Mouse (Mus musculus) limb, embryonic 14.5 days (tissue): ENCODE measurements around the gene Iqck. TPM values are rescaled to one million over a fixed set of nuclear protein-coding genes. Genes with fewer than 3 reads are reported as not detected.
A peak's percentile ranks its signal among the peaks of the same experiment; 100 is the strongest.

Experiments
- ATAC-seq: fragments of 200-750 bp; cut with Nextera tagmentation; 2 replicates; pipeline ENCODE4 v1.8.0; 2017; ENCODE audit warnings: low read depth, moderate number of reproducible peaks, moderate TSS enrichment; ENCODE audit not compliant: low FRiP score
- DNase-seq: peaks from one replicate; pipeline ENCODE4 v3.0.0-alpha.2; 2015; ENCODE audit warnings: low spot score
- H3K27ac ChIP-seq: fragments of 300-500 bp; sonication (generic); replicated peaks from 2 replicates; pipeline ENCODE4 v1.5.1; 2014; ENCODE audit warnings: low read depth, mild to moderate bottlenecking, low read length, moderate library complexity, mixed read lengths
- H3K27me3 ChIP-seq: fragments of 300-500 bp; sonication (generic); 2 replicates; pipeline ENCODE4 v1.6.1; 2014; ENCODE audit warnings: low read length, mixed read lengths; ENCODE audit not compliant: control insufficient read depth, insufficient read depth
- H3K36me3 ChIP-seq: fragments of 300-500 bp; sonication (generic); 2 replicates; pipeline ENCODE4 v1.6.1; 2014; ENCODE audit warnings: mild to moderate bottlenecking, low read length, moderate library complexity, mixed read lengths; ENCODE audit not compliant: control insufficient read depth, insufficient read depth
- H3K4me1 ChIP-seq: fragments of 300-500 bp; sonication (generic); 2 replicates; pipeline ENCODE4 v1.6.1; 2014; ENCODE audit warnings: antibody characterized with exemption, low read length, mixed read lengths; ENCODE audit not compliant: control insufficient read depth, insufficient read depth
- H3K4me2 ChIP-seq: fragments of 300-500 bp; sonication (generic); replicated peaks from 2 replicates; pipeline ENCODE4 v1.6.1; 2014; ENCODE audit warnings: low read depth, mild to moderate bottlenecking, low read length, moderate library complexity; ENCODE audit not compliant: severe bottlenecking
- H3K4me3 ChIP-seq: fragments of 300-500 bp; sonication (generic); replicated peaks from 2 replicates; pipeline ENCODE4 v1.5.1; 2014; ENCODE audit warnings: low read length
- H3K9ac ChIP-seq: fragments of 300-500 bp; sonication (generic); 2 replicates; pipeline ENCODE4 v1.6.1; 2014; ENCODE audit warnings: mild to moderate bottlenecking, low read depth, low read length, moderate library complexity; ENCODE audit not compliant: severe bottlenecking
- H3K9me3 ChIP-seq: fragments of 300-500 bp; sonication (generic); 2 replicates; pipeline ENCODE4 v1.6.1; 2016; ENCODE audit warnings: low read length; ENCODE audit not compliant: control insufficient read depth
- POLR2A ChIP-seq: fragments of 200-500 bp; IDR thresholded peaks from 2 replicates; pipeline ENCODE4 v1.8.0; 2012; ENCODE audit warnings: inconsistent platforms, mild to moderate bottlenecking, moderate library complexity, borderline replicate concordance; ENCODE audit not compliant: insufficient read depth, insufficient read length; ENCODE audit errors: extremely low read depth
- WGBS: fragments of 180-500 bp; shearing (Covaris S2); extraction: QIAGEN DNeasy Blood & Tissue Kit; methylation state at CpG from one replicate; pipeline ENCODE4 v1.1.7; 2014; 5-methylcytosine and 5-hydroxymethylcytosine counted together
- polyA plus RNA-seq, 2 experiments: library from polyadenylated mRNA; depleted of rRNA in 1 of 2; stranded (reverse) in 1 of 2; unstranded in 1 of 2; fragments of >200 nt; fragmentation: Nextera tagmentation in 1 of 2; extraction: Ambion mirVana in 1 of 2; gene quantifications; 2 replicates each; pipeline versions ENCODE4 v1.2.1 to v1.2.3; 2012 to 2014

Iqck gene
- polyA plus RNA-seq, 2 experiments, result 2.5 to 2.8 TPM

DNA sequence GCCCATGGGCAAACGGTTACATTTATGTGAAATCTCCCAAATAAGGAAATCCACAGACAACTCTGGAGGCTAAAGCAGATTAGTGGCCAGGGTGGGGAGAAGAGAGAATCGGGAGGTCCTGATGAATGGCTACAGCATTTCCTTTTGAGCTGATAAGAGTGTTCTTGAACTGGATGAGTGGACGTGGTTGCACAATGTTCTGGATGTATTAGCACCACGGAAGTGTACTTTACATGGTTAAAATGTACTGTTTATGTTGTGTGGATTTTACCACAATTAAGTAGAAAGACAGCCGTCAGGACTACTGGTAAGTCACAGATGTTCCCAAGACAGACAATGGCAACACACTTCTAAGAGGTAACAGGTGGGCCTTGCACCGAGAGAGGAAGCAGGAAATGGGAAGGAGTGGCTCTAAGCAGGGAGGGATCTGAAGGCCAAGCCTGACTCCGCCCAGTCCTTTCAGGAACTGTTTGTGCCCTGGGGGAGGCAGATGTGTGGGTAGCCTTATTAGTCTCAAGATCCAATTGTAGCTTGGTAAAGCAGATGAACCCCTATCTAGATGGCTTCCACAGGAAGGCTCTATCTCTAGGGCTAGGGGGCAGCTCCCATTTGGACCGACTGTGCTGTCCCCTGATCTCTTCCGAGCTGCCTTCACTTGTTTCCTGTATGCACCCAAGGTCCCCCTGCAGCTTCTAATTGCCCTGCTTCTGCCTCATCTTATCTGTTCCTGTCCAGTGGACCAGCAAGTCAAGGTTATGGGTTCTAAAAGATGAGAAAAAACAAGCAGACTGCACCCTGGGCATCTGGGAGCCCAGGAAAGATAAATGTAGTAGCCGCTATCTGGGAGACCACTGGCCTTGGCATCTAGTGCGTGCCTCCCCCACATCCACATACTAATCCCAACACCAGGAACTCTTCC, 82.2 kb downstream of the Iqck start:
- Histone ChIP-seq H3K4me3 (no peak overlapping the region), H3K27me3 (no peaks in the 10 kb centered on the region), H3K9me3 (no peaks in the 10 kb centered on the region), H3K27ac (no peak overlapping the region), H3K4me2 (no peak overlapping the region), H3K4me1 (no peaks in the 10 kb centered on the region), H3K36me3 (no peaks in the 10 kb centered on the region), H3K9ac (no peak overlapping the region)
- TF ChIP-seq POLR2A, result no peak
- ATAC-seq, result no peak
- DNase-seq, result no peak
- WGBS, result 76% methylated on average over 11 of the region's 11 CpGs

DNA sequence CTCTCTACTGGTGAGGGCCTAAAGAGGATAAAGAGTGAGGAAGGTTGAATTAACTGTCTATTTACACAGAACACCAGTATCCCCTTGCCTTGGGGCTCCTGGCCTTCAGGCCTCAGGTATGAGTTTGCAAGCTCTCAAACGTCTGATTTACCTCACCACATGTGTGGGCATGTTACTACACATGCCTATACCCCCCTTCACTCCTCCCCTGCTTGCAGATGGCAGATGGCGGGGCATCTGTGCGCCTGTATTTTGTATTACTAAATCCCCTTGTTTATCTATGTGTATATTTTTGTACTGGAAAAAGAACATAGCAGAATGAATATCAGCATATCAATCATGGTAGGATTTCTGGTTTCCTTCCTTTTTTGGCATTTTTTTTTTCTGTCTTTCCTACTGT, 86.7 kb downstream of the Iqck start:
- WGBS, result 69% methylated on average over 3 of the region's 3 CpGs
- no peak overlapping the region for H3K4me3 ChIP-seq
- H3K36me3 ChIP-seq, result no peaks in the 10 kb centered on the region
- H3K27ac ChIP-seq, result no peak overlapping the region
- H3K27me3 ChIP-seq, result no peaks in the 10 kb centered on the region
- no peaks in the 10 kb centered on the region for H3K9me3 ChIP-seq
- no peak overlapping the region for H3K9ac ChIP-seq
- DNase-seq, result no peak
- ATAC-seq, result no peak
- TF ChIP-seq POLR2A, result no peak
- H3K4me2 ChIP-seq, result no peak overlapping the region
- H3K4me1 ChIP-seq, result no peaks in the 10 kb centered on the region

DNA sequence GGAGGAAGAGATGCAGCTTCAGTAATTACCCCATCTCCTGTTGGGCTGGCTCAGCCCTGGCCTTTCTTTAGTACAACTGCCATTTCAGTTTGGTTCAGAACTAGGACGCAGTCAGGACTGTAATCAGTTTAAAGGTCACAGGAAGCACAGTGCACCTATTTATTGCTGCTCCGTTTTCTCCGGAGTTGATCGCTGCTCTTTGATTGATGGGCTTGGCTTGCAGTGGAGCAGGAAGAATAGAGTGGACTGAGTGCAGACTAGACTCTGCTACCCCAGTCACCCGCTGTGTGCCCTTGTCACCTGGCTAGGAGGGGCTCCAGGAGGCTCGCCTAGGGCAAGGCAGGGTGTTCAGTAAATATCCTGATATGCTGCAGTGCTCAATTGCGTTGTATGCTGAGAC, 87.6 kb downstream of the Iqck start:
- no peaks in the 10 kb centered on the region for H3K4me1 ChIP-seq
- no peak for DNase-seq
- 37% methylated on average over 7 of the region's 7 CpGs for WGBS

DNA sequence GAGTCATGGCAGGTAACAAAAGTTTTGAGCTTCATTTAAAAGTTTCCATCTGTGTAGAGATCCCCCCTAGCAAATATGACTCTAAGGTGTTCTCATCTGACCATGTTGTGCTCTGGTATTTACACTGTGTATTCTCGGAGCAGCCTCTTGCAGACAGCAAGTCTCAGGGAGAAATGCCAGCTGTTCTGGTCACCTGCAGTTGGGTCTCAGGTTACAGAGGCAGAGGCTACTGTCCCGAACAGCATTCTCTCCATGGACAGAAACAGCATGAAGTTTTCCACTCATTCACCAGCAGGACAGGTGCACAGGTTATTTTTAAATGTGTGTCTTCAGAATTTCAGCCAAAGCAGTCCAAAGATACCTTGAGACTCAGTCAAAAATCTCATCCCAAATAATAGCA, 89.3 kb downstream of the Iqck start:
- Histone ChIP-seq H3K36me3 (no peaks in the 10 kb centered on the region), H3K9ac (no peak overlapping the region), H3K4me1 (no peaks in the 10 kb centered on the region), H3K27me3 (no peaks in the 10 kb centered on the region), H3K27ac (no peak overlapping the region), H3K9me3 (no peaks in the 10 kb centered on the region), H3K4me2 (no peak overlapping the region), H3K4me3 (no peak overlapping the region)
- DNase-seq, result no peak
- TF ChIP-seq POLR2A, result no peak
- WGBS, result 13% methylated on average over 2 of the region's 2 CpGs
- peak; percentile 47; the same call in 1 of the 2 replicates for ATAC-seq

More for the DNA sequence above, 87.6 kb downstream of the Iqck start:
- ATAC-seq, result no peak
- no peak overlapping the region for H3K9ac ChIP-seq
- H3K4me2 ChIP-seq, result no peak overlapping the region
- no peak for TF ChIP-seq POLR2A
- no peaks in the 10 kb centered on the region for H3K9me3 ChIP-seq
- H3K27me3 ChIP-seq, result no peaks in the 10 kb centered on the region
- H3K4me3 ChIP-seq, result no peak overlapping the region
- no peaks in the 10 kb centered on the region for H3K36me3 ChIP-seq
- H3K27ac ChIP-seq, result no peak overlapping the region

DNA sequence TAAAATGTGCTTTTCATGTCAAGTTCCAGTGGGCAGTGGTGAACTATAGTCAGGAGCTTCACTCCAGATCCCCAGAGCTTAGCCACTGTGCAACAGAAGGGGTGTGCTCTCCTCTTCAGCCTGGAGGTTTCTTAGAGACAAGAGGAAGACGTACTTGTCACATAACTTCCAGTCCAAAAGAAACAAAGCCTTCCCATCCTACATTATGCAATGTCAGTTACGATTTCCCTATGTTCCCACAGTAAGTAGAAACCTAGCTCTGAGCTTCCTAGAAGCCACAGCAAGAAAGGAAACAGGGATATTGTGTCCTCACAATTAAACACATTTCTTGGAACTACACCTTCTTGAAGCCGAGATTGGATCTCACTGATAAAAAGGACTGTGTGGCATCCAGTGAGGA, 91.7 kb downstream of the Iqck start:
- Histone ChIP-seq H3K27ac (no peak overlapping the region), H3K9ac (no peak overlapping the region), H3K9me3 (no peaks in the 10 kb centered on the region), H3K36me3 (no peaks in the 10 kb centered on the region), H3K4me1 (no peaks in the 10 kb centered on the region), H3K4me3 (no peak overlapping the region), H3K27me3 (no peaks in the 10 kb centered on the region), H3K4me2 (no peak overlapping the region)
- DNase-seq (no peak), ATAC-seq (no peak)
- TF ChIP-seq POLR2A, result no peak
- 67% methylated on average over 3 of the region's 3 CpGs for WGBS
